Mouse (Mus musculus) testis, postnatal 14 days (tissue): Measurements from ENCODE around the gene Elf1.
"Not testable (repeated sequence)": the region's sequence is repeated elsewhere in the genome, so short reads cannot be mapped to it uniquely, and the experiment has no call there.

Experiments
- DNase-seq: peaks from one replicate; pipeline ENCODE4 v3.0.0; 2021; ENCODE audit warnings: low spot score

The Elf1 gene

GRCm38 (mm10) chr14:79480624-79481338 lies at the start of gene Elf1:
TSS of gene Elf1 (plus strand) at chr14:79481194.
- peak; percentile 93 for DNase-seq

GRCm38 (mm10) chr14:79434068-79434467 lies 46.9 kb upstream of the Elf1 start:
- no peak for DNase-seq

GRCm38 (mm10) chr14:79440655-79441054 lies 40.3 kb upstream of the Elf1 start:
- no peak for DNase-seq

- DNase-seq = no peak
Observed at GRCm38 (mm10) chr14:79441441-79441840, 39.6 kb upstream of the Elf1 start.

- DNase-seq = no peak
Observed at GRCm38 (mm10) chr14:79444601-79445000, 36.4 kb upstream of the Elf1 start.

- no peak for DNase-seq
Observed at GRCm38 (mm10) chr14:79445055-79445620, 35.9 kb upstream of the Elf1 start.

GRCm38 (mm10) chr14:79451681-79452590 lies 29.1 kb upstream of the Elf1 start, which contains the start of gene Kbtbd6:
TSS of gene Kbtbd6 (plus strand) at chr14:79451835.
- DNase-seq = peak; percentile 88

- DNase-seq = not testable (repeated sequence)
Observed at GRCm38 (mm10) chr14:79452591-79452934, 28.4 kb upstream of the Elf1 start.

- no peak for DNase-seq
Observed at GRCm38 (mm10) chr14:79460401-79460800, 20.6 kb upstream of the Elf1 start.

GRCm38 (mm10) chr14:79460988-79461387 lies 20.0 kb upstream of the Elf1 start:
- no peak for DNase-seq

GRCm38 (mm10) chr14:79465623-79466022 lies 15.4 kb upstream of the Elf1 start:
- no peak for DNase-seq

GRCm38 (mm10) chr14:79467621-79468020 lies 13.4 kb upstream of the Elf1 start:
- peak; percentile 65 for DNase-seq

- no peak for DNase-seq
Observed at GRCm38 (mm10) chr14:79473384-79473783, 7.6 kb upstream of the Elf1 start.

GRCm38 (mm10) chr14:79481339-79482151 lies 551 bp downstream of the Elf1 start, which contains the start of gene Wbp4:
TSS of gene Wbp4 (minus strand) at chr14:79481520.
- DNase-seq = peak; percentile 89

GRCm38 (mm10) chr14:79482251-79482661 lies 1.3 kb downstream of the Elf1 start:
- DNase-seq = peak; percentile 58

- DNase-seq = no peak
Observed at GRCm38 (mm10) chr14:79482747-79483355, 1.9 kb downstream of the Elf1 start.

- no peak for DNase-seq
Observed at GRCm38 (mm10) chr14:79483611-79484120, 2.7 kb downstream of the Elf1 start.

- DNase-seq = peak; percentile 69
Observed at GRCm38 (mm10) chr14:79486617-79486992, 5.6 kb downstream of the Elf1 start.

- DNase-seq = no peak
Observed at GRCm38 (mm10) chr14:79486993-79487731, 6.2 kb downstream of the Elf1 start.

- no peak for DNase-seq
Observed at GRCm38 (mm10) chr14:79488531-79488930, 7.5 kb downstream of the Elf1 start.
